Mouse (Mus musculus) right cerebral cortex, postnatal 10 days (tissue): ENCODE results near the gene Rom1.

Experiments
- DNase-seq, 2 experiments: peaks; one replicate each; pipeline ENCODE4 v3.0.0; 2021; ENCODE audit warnings: low spot score in 2 of 2

The Rom1 gene

DNA sequence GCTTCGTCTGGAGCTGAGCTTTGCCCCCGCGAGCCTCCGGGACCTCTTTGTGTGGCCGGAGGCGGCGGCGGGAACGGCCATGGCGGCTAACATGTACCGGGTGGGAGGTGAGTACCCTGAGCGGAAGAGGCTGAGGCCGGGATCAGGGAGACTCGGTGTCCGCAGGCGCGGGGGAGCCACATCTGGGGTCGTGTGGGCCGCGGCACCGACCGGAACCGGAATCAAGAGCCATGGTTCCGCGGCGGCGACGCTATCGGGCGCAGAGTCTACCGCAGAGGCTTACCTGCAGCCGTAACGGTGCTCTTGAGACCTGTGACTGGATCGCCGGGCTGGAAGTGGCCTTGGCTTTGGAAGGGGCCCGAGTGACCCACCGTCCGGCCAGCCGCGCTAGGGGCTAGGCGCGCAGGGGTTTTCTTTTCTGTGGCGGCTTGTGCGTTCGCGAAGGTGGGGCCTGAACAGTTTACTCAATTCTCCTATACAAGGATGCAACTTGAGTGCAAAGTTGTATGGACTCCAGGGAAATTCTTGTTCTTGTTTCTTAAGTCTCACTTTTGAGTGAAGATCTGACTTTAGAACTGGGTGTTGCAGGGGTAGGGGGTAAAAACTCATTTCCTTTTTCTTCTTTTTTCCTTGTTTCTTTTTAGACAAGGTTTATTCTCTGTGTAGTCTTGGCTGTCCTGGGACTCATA is 13.3 kb upstream of the Rom1 start:
- DNase-seq: peak; percentile 69 to 71

DNA sequence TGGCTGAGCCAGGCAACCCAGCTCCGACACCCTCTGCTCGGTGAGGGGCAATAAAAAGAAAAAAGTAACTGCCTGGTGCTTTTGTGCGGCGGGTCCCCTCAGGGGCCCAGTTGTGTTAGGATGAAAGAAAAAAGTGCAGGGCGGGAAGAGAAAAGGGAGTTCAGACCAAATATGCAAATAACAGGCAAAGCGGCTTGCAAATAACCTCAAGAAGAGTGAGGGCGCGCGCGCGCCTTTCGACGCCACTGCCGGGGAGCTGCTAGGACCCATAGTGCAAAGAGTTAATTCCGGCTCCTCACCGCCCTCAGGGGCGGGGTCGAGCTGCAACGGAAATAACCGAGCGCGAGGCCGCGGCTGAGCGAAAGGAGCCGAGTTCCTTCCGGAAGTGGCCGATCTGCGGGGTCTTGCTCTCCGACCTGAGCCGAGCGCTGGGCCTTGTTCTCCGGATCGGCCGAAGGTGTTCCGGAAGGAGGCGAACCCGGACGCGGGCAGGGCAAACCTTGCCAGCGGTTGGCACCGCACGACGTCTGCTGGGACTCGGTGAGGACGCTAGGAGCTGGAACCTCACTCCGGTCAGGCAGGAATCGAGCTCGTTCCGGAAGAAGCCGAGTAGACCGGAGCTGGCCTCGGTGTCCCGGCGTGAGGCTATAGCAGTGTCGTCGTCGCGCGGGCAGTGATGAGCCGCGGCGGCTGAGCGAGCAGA is 12.5 kb upstream of the Rom1 start, which contains the start of gene Mta2:
Gene Mta2 (plus strand): TSS at position 361 of the 703 bp plus-strand sequence.
- peak; percentile 96 to 98 for DNase-seq

DNA sequence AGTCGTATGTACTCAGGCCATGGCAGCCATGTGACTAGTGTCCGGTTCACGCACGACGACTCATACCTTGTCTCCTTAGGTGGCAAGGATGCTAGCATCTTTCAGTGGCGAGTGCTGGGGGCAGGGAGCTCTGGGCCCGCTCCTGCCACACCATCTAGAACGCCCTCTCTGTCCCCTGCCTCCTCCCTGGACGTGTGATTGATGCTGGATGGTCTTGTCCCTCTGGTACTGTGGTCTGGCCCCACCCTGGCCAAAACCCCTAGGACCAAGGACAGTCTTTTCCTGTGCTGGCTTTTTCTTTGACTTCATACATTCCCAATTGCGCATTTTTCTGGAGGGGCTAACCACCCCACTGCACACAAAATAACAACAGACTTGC is 12.0 kb upstream of the Rom1 start:
- DNase-seq: no peak

DNA sequence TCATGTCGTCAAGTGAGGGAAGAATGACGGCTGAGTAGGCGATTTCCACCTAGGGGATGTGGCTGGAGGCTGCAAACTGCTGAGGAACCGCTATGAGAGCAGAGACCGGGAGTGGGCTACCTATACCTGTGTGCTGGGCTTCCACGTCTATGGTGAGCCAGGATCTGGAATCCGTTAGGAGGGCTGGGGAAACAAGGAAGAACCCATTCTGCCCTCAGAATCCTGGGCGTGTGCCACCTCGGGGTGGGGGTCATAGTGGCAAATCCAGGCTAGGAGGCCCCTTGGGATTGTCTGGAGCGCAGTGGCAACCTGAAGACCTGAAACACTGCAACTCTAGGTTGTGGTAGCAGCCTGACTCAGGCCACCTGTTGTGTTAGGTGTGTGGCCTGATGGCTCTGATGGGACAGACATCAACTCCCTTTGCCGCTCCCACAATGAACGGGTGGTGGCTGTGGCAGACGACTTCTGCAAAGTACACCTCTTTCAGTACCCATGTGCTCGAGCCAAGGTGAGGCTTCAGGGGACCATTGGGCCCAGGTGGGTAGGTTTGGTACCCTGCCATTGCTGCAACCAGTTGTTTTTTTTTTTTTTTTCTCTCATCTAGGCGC is 11.5 kb upstream of the Rom1 start:
- DNase-seq: peak in 1 of 2 experiments; percentile 29

DNA sequence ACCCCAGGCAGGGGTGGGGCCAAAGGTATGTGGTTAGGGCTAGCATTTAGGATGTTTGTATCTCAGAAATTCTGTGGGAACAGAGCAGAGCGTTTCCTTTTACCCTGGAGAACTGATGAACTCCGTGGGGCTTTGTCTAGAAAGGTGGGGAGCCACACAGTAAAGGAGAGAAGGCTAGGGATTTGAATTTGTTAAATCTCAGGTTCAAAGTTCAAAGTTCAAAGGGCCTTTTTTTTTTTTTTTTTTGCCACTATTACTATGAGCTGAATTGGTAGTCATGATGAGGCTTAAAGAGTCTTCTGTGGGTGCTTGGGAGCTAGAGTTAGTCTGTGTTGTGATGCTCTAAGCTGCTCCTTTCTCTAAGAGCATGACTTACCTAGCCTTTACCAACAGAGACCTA is 7.6 kb upstream of the Rom1 start:
- DNase-seq: no peak

DNA sequence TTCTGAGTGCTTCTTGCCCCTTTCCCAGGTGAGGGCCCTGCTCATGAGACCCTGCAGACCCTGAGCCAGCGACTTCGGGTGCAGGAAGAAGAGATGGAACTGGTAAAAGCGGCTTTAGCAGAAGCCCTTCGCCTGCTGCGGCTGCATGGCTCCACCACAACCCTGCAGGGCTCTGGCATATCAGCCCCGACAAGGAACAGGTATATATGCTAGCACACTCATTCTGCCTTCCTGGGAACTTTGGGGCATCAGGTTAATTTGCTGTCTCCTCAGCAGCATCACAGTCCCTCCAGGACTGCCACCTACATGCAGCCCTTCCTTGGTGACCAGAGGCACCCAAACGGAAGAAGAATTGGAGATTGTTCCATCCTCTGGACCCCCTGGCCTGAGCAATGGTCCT is 1.6 kb upstream of the Rom1 start:
- no peak for DNase-seq

DNA sequence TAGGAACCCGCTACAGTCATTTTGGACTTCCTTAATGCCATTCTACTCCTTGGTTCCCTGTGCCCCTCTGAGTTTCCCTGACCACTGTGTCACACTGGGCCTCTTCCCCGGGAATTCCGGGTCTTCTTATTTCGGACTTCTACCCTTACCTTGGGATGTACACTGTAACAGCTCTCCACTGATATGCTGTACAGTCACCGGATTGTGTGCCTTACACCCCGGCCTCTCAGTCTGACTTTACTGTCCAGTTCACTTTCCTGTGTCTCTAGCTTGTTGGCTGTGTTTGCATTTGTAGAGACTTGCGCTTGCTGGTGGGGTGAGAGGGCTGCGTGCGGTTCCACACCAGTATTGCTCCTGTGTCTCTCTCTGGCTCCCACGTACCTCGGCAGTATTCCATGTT is 961 bp upstream of the Rom1 start:
- DNase-seq: no peak

DNA sequence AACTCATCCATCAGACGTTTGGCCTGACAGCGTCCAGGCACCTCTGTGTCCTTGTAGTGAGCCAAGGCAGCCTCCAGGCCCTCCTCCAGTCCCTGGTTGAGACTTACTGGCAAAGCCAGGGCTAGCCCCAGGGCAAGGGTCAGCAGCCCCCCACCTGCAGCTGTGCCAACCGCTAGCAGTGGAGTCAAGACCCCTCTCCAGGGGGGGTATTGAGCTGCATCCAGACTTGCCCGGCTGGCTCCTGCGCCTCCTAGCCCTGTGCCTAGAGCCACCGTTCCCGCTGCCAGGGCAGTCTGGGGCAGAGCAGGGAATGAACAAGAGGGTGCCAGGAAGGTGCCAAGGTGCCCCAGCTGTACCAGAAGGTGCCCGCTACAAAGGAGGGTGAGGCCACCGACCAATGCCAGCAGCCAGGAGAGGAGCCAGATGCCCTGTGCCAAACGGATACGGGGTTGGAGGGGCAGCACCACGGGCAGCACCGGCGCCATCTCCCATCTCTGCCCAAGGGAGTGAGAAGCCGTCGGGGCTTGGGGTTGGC is 400 bp downstream of the Rom1 start:
- no peak for DNase-seq

DNA sequence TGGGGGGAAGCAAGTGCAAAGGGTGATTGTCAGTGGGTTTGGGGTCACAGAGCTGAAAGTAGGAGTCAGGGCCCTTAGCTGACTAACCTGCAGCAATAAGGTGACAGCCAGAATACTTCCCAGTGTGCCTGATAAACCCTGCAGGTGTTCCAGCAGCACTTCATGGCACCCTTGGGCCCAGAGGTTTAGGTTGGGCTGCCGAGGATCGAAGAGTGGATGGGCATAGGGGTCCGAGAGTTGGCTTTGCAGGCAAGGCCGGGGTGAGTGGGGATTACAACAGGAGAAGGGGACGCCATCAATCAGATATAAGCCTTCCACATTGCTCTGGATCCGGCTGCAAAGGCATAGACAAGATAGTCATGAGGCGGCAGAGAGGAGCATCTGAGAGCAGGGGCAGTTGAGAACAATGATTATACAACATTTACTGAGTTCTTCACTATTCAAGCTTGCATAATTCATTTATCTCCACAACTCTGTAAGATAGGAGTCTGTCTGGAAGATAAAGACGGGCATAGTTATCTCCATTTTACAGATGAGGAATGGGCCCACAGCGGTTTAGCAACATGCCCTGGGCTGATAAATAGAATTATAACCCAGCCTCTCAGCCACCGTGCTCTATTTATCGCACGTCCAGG is 1.1 kb downstream of the Rom1 start:
- DNase-seq: no peak

DNA sequence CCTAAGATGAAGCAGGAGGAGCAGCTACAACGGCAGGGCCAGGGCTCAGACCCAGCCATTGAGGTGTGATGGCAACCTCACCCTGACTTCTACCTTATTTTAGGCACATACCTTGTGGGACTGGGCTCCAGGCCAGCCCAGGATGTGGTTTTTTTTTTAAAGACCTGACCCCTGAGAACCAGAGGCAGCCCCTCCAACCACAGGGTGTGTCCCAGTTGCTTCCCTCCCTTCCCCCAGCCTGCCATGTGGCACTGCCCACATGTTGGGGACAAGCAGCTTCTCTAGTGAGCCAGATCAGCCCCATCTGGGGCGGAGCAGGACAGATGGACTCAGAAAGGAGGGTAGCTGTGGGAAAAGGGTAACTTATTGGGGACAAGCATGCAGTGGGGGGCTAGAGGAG is 2.4 kb downstream of the Rom1 start:
- no peak for DNase-seq

DNA sequence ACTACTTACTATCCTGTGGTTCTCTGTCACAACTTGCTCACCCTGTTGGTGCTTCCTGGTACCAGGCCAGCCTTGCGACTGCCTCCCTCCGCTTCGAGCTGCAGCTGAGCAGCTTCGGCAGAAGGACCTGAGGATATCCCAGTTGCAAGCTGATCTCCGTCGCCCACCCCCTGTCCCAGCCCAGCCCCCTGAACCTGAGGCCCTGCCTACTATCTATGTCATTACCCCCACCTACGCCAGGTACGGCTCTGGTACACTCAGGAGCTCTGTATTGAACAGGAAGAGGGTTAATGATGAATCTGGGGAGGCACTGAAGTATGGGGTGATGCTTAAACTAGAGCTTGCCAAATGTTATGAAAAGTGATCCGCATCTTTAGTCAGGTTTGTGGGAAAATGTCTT is 7.4 kb downstream of the Rom1 start:
- DNase-seq: no peak

DNA sequence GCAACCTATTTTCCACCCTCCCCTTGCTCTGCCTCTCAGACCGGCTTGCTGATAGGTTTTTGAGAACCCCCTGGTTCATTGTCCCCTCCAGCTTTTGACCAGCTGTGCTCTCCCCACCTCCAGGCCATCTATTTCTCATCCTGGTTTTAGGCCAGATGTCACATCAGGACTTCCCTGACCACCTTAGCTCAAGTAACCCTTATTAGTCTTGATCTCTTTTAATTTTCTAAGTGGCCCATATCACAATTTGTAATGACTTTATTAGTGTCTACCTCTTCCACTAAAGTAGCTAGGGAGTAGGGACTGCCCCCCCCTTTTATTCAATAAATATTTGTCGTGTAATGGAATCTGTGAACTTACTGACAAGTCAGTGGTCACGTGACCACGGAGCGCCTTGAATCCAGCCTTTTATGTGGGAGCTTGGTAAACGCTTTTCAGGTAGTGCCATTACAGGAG is 8.3 kb downstream of the Rom1 start:
- no peak for DNase-seq

DNA sequence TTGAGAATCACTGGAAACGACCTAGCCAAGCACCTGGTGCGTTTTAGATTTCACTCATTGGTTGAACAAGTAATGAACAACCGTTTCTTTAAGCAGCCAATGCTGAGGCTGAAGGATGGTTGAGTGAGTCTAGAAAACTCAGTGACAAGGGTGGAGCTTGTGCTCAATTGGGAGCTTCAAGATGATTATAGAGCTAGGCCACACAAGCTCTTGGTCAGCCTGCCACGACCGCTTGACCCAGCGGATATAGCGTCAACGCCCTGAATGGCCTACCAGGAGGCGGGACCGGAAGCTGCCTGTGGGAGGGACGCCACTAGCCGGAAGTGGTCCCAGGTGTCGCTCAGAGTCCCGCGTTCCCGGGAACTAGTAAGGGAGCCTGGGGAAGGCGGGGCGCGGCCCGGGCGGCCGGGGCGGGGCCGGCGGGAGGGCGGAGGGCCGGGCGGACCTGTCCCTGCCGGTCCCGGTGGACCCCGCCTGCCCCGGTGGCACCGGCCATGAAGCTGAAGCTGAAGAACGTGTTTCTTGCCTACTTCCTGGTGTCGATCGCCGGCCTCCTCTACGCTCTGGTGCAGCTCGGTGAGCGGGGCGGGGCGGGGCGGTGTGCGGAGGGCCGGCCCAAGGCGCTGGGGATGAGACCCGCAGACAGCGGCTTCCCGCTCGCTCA is 9.0 kb downstream of the Rom1 start, which contains the start of gene B3gat3:
Gene B3gat3 (plus strand): TSS at position 302 of the 664 bp plus-strand sequence.
- peak; percentile 95 to 96 for DNase-seq

DNA sequence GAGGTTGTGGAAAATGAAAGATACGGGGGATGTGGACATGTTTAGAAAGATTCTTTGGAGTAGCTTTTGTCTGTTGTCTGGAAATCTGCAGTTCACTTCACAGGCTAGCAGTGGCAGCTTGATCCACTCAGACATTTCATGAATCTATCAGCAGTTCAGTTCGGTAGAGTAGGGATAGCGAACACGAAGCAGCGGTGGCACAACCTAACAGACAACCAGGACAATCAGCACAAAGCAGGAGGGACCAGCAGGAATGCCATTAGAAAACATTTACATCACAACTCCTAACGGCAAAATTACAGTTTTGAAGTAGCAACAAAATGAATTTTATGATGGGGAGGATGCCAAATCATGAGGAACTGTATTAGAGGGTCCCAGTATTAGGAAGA is 9.5 kb downstream of the Rom1 start:
- no peak for DNase-seq

DNA sequence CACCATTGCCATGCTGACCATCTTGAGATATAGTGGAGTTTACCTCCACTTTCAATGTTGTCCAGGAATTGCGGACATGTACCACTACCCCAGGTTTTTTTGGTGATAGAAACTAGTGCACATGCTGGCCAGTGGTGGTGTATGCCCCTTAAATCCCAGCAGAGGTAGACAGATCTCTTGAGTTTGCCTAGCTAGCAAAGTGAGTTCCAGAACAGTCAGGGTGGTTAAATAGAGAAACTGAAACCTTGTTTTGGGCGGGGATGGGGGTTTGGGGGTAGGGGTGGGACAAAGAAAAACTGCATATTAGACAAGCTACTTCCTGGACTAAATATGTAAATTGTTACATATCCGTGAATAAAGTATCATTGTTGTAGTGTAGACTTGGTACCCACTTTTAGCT is 10.2 kb downstream of the Rom1 start:
- DNase-seq: no peak

DNA sequence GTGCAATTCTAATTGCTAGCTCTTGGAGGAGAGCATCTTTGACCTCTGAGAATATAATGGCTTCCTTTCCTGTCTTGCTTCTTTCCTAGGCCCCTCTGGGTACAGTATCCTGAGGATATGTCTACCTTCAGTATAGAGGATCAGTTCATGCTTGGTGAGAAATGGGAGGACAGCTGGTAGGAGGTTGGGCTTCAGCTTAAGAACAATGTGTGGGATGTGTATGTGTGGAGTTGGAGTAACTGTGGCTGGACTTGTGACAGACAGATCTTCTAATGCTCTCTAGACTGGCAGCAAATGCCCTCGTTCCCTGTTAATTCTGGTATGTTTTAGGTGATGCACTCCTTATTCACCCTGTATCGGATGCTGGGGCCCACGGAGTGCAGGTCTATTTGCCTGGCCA is 14.9 kb downstream of the Rom1 start:
- no peak for DNase-seq

DNA sequence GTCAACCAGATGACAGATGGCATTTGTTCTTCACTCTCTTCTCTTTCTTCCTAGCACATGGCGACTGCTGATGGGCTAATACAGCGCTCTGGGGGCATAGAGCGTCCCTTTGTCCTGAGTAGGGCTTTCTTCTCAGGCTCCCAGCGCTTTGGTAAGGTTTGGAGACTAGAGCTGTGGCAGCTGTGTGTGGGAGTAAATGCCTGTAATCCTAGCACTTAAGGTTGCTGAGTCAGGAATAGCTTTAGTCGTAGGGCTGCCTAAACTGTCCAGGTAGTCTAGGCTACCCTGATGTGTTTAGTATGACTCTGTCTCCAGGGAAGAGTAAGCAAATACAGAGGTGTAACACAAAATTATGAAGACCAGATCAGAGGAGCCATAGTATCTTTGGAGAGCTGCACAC is 17.3 kb downstream of the Rom1 start:
- DNase-seq: no peak

DNA sequence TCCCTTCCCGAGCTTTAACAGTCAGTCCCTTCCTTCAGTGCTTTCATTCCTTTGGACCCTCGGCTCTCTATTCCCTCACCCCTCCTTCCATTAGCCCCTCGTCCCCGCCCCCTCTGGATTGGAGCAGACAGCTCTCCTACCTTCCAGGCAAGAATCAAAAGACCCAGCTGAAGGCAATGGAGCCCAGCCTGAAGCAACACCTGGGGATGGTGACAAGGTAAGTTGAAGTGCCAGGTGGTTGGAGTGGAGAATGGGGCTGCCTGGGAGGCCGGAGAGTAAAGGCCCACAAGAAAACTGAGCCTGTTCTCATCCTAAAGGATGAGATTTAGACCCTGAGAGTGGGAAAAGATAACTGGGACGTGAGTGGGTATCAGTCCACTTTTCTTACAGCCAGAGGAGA is 20.6 kb downstream of the Rom1 start:
- DNase-seq: no peak

DNA sequence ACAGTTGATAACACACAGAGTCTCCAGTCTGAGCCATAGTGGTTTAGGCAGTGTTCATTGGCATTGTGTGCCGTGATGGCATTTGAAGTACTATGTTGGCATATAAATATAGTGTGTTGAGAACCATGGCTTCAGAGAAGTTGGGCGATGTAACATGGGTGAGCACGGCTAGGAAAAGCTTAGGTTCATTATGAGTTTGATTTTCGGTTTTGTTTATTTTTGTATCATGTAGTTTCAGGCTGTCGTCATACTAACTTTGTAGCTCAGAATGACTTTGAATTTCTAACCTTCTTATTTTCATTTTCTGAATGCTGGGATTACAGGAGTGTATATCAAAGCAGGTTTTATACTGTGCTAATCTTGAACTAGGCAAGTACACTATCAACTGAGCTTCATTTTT is 25.7 kb downstream of the Rom1 start:
- no peak for DNase-seq

DNA sequence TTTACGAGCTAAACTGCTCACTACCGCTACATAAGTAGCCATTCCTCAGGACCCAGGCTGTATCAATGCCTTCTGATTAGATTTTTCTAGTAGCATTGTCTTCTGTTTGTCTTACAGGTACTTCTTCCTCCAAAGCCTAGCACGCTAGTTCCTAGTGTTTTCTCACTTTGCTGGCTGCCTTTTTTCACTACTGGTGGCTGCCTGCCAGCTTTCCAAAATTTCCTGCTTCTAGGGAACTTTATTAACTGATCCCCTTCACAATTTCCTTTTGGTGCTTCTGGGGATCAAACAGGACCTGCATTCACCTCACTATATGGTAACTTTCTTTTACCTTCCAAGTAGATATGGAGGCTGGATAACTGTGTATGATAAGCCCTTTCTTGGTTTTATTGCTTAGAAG is 30.1 kb downstream of the Rom1 start:
- DNase-seq: no peak

DNA sequence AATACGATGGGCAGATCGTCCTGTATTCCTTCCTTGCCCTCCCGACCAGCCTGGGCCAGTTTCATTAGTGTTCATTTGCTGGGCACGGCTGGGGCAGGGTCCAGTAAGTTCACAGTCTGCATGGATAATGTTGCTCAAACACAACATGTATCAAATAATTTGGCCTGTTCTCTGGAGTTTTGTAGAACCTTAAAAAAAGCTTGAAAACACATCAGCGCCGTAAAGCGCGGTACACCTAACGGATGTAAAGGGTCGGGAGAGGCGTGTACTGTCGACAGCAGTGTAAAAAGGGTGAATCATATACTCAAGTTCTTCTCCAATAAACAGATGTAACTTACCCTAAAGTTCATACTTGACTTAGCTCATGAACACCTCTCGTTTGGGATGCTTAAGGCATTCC is 30.6 kb downstream of the Rom1 start:
- DNase-seq: no peak
